In genomic region chr2:127501061-127501460, GRCm38 (mm10) we compare ENCODE assay signal across 8 mouse cellular contexts. TPM values are rescaled to one million over a fixed set of nuclear protein-coding genes. Genes with fewer than 3 reads are reported as not detected.
DNase-seq lines count a peak whose midpoint lies in the region; ATAC-seq and TF ChIP-seq lines count a peak whose summit lies in the region.

No protein-coding gene starts in this region.

- H3K36me3 ChIP-seq in embryonic facial prominence, embryonic 10.5 days (replicated peaks), result no peaks in the 10 kb centered on the region
- no peaks in the 10 kb centered on the region for H3K36me3 ChIP-seq in lung, embryonic 14.5 days (ENCODE audit: insufficient read depth)
- H3K36me3 ChIP-seq in testis, adult 2 months (ENCODE audit: control insufficient read depth, insufficient read depth, low read length), result no peaks in the 10 kb centered on the region

- H3K27me3 ChIP-seq in embryonic facial prominence, embryonic 10.5 days (replicated peaks; ENCODE audit: low read depth, poor library complexity, severe bottlenecking), result peaks cover 26% of the 10 kb centered on the region; the same call in 1 of the 2 replicates
- no peaks in the 10 kb centered on the region for H3K27me3 ChIP-seq in lung, embryonic 14.5 days (ENCODE audit: insufficient read depth, low read length)
- no peaks in the 10 kb centered on the region for H3K27me3 ChIP-seq in testis, adult 2 months (ENCODE audit: control insufficient read depth, insufficient read depth, low read length)

- peak; percentile 32 to 38; a peak in 1 of 4 replicates for ATAC-seq in hematopoietic stem cell, adult 5-6 weeks (replicated peaks in 1 of 2; ENCODE audit: insufficient read depth in 1 of 2, low FRiP score in 2 of 2, low TSS enrichment in 1 of 2, low read depth in 1 of 2, poor library complexity in 2 of 2, severe bottlenecking in 2 of 2)
- ATAC-seq in lung, embryonic 14.5 days (ENCODE audit: insufficient read depth), result no peak; the same call in 1 of the 2 replicates

- TF ChIP-seq CTCF in lung, embryonic 14.5 days (IDR thresholded peaks at IDR 0.05; ENCODE audit: low read depth), result peak; percentile 92
- TF ChIP-seq CTCF in testis, adult 2 months (IDR thresholded peaks at IDR 0.05; ENCODE audit: control insufficient read depth, insufficient read depth, insufficient replicate concordance, low read depth, low read length), result peak; percentile 77; the same call in 1 of the 2 replicates

- H3K27ac ChIP-seq in embryonic facial prominence, embryonic 10.5 days (replicated peaks), result no peak overlapping the region
- H3K27ac ChIP-seq in lung, embryonic 14.5 days (ENCODE audit: low read depth), result no peak overlapping the region
- H3K27ac ChIP-seq in testis, adult 2 months (ENCODE audit: control insufficient read depth, insufficient read depth, low read depth, low read length), result no peak overlapping the region

- no peak overlapping the region for H3K4me2 ChIP-seq in lung, embryonic 14.5 days

- DNase-seq in heart, adult 11 months, result peak; percentile 93
- no peak for DNase-seq in heart, postnatal 25 days (ENCODE audit: low spot score)
- peak; percentile 57 for DNase-seq in 416B (ENCODE audit: low read depth)
- DNase-seq in WW6 (ENCODE audit: low read depth, low spot score), result peak; percentile 43
- DNase-seq in embryonic facial prominence, embryonic 10.5 days (ENCODE audit: low spot score), result peak; percentile 65
- DNase-seq in lung, embryonic 14.5 days, result peak; percentile 74

- H3K4me3 ChIP-seq in embryonic facial prominence, embryonic 10.5 days, result no peak overlapping the region
- H3K4me3 ChIP-seq in lung, embryonic 14.5 days (ENCODE audit: low read depth, low read length), result no peak overlapping the region
- no peak overlapping the region for H3K4me3 ChIP-seq in testis, adult 2 months (ENCODE audit: control insufficient read depth, low read depth, low read length)

- H3K4me1 ChIP-seq in embryonic facial prominence, embryonic 10.5 days, result peaks cover 6% of the 10 kb centered on the region; the same call in 1 of the 2 replicates
- H3K4me1 ChIP-seq in lung, embryonic 14.5 days (ENCODE audit: insufficient read depth), result no peaks in the 10 kb centered on the region
- H3K4me1 ChIP-seq in testis, adult 2 months (ENCODE audit: control insufficient read depth, insufficient read depth, low read length), result no peaks in the 10 kb centered on the region

- intact Hi-C loops in heart, postnatal 25 days (cut with DNase I), result loop anchor here (1.0 to 5.0 kb wide), 2 partner anchors 39 to 139 kb away; partner anchors contain the start of gene Adra2b

- H3K9ac ChIP-seq in lung, embryonic 14.5 days, result no peak overlapping the region

- WGBS in embryonic facial prominence, embryonic 10.5 days, result 72% methylated on average over 7 of the region's 7 CpGs
- 45% methylated on average over 7 of the region's 7 CpGs for WGBS in lung, embryonic 14.5 days

- H3K9me3 ChIP-seq in embryonic facial prominence, embryonic 10.5 days, result no peaks in the 10 kb centered on the region
- no peaks in the 10 kb centered on the region for H3K9me3 ChIP-seq in lung, embryonic 14.5 days (ENCODE audit: low read depth, low read length)

- no peak for TF ChIP-seq POLR2A in testis, adult 2 months (IDR thresholded peaks at IDR 0.05; ENCODE audit: control insufficient read depth, low read depth, low read length)

RNA-seq across cellular contexts. Expression of gene Kcnip3, which starts 20.8 kb away (rescaled TPM):
- 1 to 10 TPM; 1.1 to 1.7 TPM for total RNA-seq in heart, postnatal 25 days (2021)
- polyA plus RNA-seq in embryonic facial prominence, embryonic 10.5 days (2016; fragmentation: Nextera tagmentation; extraction: Ambion mirVana), result 1.8 TPM in 2 replicates
- total RNA-seq in hematopoietic stem cell, adult 5-6 weeks (2017), result 4.0 and 4.5 TPM in 2 replicates
- polyA plus RNA-seq in lung, embryonic 14.5 days (2014; fragmentation: Nextera tagmentation; extraction: Ambion mirVana), result 8.1 and 8.5 TPM in 2 replicates
- 2.7 and 4.5 TPM in 2 replicates for polyA plus RNA-seq in testis, adult 2 months (2012; rRNA removed)

RNA-seq across cellular contexts. Expression of gene Prom2, which starts 40.2 kb away (rescaled TPM):
- not detected for total RNA-seq in heart, postnatal 25 days (2021)
- polyA plus RNA-seq in embryonic facial prominence, embryonic 10.5 days (2016; fragmentation: Nextera tagmentation; extraction: Ambion mirVana), result 3.0 and 3.3 TPM in 2 replicates
- 0.31 and 1.1 TPM in 2 replicates for total RNA-seq in hematopoietic stem cell, adult 5-6 weeks (2017)
- polyA plus RNA-seq in lung, embryonic 14.5 days (2014; fragmentation: Nextera tagmentation; extraction: Ambion mirVana), result 1.6 and 1.8 TPM in 2 replicates
- polyA plus RNA-seq in testis, adult 2 months (2012; rRNA removed), result 0.09 and 20.7 TPM in 2 replicates

RNA-seq across cellular contexts. Expression of gene Fahd2a, which starts 56.7 kb away (rescaled TPM):
- 10 to 100 TPM; 36.8 to 37.5 TPM for total RNA-seq in heart, postnatal 25 days (2021)
- polyA plus RNA-seq in embryonic facial prominence, embryonic 10.5 days (2016; fragmentation: Nextera tagmentation; extraction: Ambion mirVana), result 22.9 and 23.1 TPM in 2 replicates
- total RNA-seq in hematopoietic stem cell, adult 5-6 weeks (2017), result 16.2 and 23.0 TPM in 2 replicates
- polyA plus RNA-seq in lung, embryonic 14.5 days (2014; fragmentation: Nextera tagmentation; extraction: Ambion mirVana), result 18.7 and 25.0 TPM in 2 replicates
- 26.7 and 27.1 TPM in 2 replicates for polyA plus RNA-seq in testis, adult 2 months (2012; rRNA removed)
